Mouse (Mus musculus): ENCODE data around the gene Ppp4r3a.

GRCm38 (mm10) chr12:101010148-101010920, 73.2 kb downstream of the Ppp4r3a start:
- TF ChIP-seq CTCF (IDR thresholded peaks at IDR 0.05; ENCODE audit: low read depth, low read length), result no peak
- no peak for TF ChIP-seq TAL1 (conservative IDR thresholded peaks at IDR 0.05; ENCODE audit: low read depth, low read length)
- no peak for TF ChIP-seq GATA2 (IDR thresholded peaks at IDR 0.05; ENCODE audit: borderline replicate concordance, low read depth, low read length)
- TF ChIP-seq POLR2AphosphoS5 (IDR thresholded peaks at IDR 0.05; ENCODE audit: insufficient replicate concordance, low read depth, low read length), result no peak
- no peak for TF ChIP-seq GATA1 (IDR thresholded peaks at IDR 0.05; ENCODE audit: borderline replicate concordance, low read length)
